18 mouse cellular contexts compared by ENCODE assay signal in the genomic region with DNA sequence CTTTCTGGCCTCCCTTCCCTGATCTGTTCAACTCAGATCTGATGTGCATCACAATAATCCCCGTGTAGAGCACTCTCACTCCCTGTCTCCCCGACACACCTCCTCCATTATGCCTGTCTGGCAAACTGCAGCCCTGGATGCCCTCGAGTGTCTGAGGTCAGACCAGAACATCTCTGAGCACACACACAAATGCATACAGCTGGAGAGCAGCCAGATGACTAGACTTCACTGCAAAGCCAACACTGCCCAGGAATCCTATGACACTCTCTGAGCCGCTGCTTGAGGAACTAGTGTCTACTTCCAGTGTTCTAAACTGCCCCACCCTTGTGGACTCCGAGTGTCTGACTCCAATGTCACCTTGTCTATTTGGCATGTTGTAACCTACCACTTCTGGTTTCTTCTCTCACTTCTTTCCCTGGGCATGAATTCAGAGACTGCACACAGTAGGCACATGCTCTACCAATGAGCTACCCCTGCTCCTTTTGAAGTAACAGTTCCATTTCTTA.
A peak's percentile ranks its signal among the peaks of the same experiment; 100 is the strongest.
DNase-seq lines count a peak whose midpoint lies in the region; ATAC-seq lines count a peak whose summit lies in the region.
"Had no signal": no experiment of that assay in that cellular context is flagged by ENCODE, and none has a peak within 500 bp of the region (broad histone marks: within the 10 kb centered on the region; RNA-seq: fewer than 3 reads in every experiment).

No protein-coding gene starts in this region.

- H3K9ac ChIP-seq in heart, embryonic 15.5 days = no peak overlapping the region
- H3K9ac ChIP-seq in lung, embryonic 15.5 days = no peak overlapping the region
- H3K9ac ChIP-seq: embryonic facial prominence, embryonic 12.5 days; hindbrain, embryonic 15.5 days had no signal

- H3K36me3 ChIP-seq in heart, embryonic 15.5 days = no peaks in the 10 kb centered on the region
- no peaks in the 10 kb centered on the region for H3K36me3 ChIP-seq in lung, embryonic 15.5 days
- H3K36me3 ChIP-seq: embryonic facial prominence, embryonic 12.5 days; hindbrain, embryonic 15.5 days had no signal

- WGBS in heart, embryonic 15.5 days = 43% methylated on average over 5 of the region's 5 CpGs
- 22% methylated on average over 5 of the region's 5 CpGs for WGBS in lung, embryonic 15.5 days

- H3K4me2 ChIP-seq in heart, embryonic 15.5 days = 0 out of 2 replicates have a peak overlapping the region, but pooled peaks have one; percentile 8
- no peak overlapping the region for H3K4me2 ChIP-seq in lung, embryonic 15.5 days
- H3K4me2 ChIP-seq: embryonic facial prominence, embryonic 12.5 days; hindbrain, embryonic 15.5 days had no signal

- H3K4me1 ChIP-seq in heart, embryonic 15.5 days (replicated peaks) = peaks cover 45% of the 10 kb centered on the region
- peaks cover 57% of the 10 kb centered on the region for H3K4me1 ChIP-seq in lung, embryonic 15.5 days

- no peaks in the 10 kb centered on the region for H3K27me3 ChIP-seq in heart, embryonic 15.5 days
- H3K27me3 ChIP-seq in lung, embryonic 15.5 days = no peaks in the 10 kb centered on the region
- H3K27me3 ChIP-seq: embryonic facial prominence, embryonic 12.5 days; hindbrain, embryonic 15.5 days had no signal

- no peak overlapping the region for H3K4me3 ChIP-seq in heart, embryonic 15.5 days
- H3K4me3 ChIP-seq in lung, embryonic 15.5 days = no peak overlapping the region
- H3K4me3 ChIP-seq: embryonic facial prominence, embryonic 12.5 days; hindbrain, embryonic 15.5 days had no signal

- H3K9me3 ChIP-seq in heart, embryonic 15.5 days (replicated peaks) = no peaks in the 10 kb centered on the region
- no peaks in the 10 kb centered on the region for H3K9me3 ChIP-seq in lung, embryonic 15.5 days
- H3K9me3 ChIP-seq: embryonic facial prominence, embryonic 12.5 days; hindbrain, embryonic 15.5 days had no signal

- ATAC-seq in heart, embryonic 15.5 days (replicated peaks; ENCODE audit: insufficient number of reproducible peaks, insufficient read depth, low FRiP score, low read depth) = peak; percentile 37
- ATAC-seq in lung, embryonic 15.5 days (ENCODE audit: borderline replicate concordance, extremely low read depth, low FRiP score, low TSS enrichment) = no peak
- ATAC-seq: forebrain, embryonic 16.5 days; intestine, postnatal 0 days had no signal

- no peak for DNase-seq in heart, adult 11 months
- DNase-seq in lung, postnatal 25 days (ENCODE audit: low spot score) = no peak
- DNase-seq in MN1 (ENCODE audit: low spot score) (peak; percentile 57), adipocyte (ENCODE audit: low spot score) (peak; percentile 21)
- no peak for DNase-seq in cerebellum, adult 11-12 months
- DNase-seq: adrenal gland, postnatal 10 days; cerebellum, adult 18-20 months; cerebellum, postnatal 36 days; liver; midbrain, embryonic 14.5 days; thymus, postnatal 4 days had no signal

- H3K27ac ChIP-seq in heart, embryonic 15.5 days = peak overlapping the region; percentile 56
- H3K27ac ChIP-seq in lung, embryonic 15.5 days = peak overlapping the region; percentile 56
- H3K27ac ChIP-seq: embryonic facial prominence, embryonic 12.5 days; hindbrain, embryonic 15.5 days; macrophage had no signal

Comparison
In these comparisons a context has a peak if more than half of its experiments do, and no peak if none do; other contexts are left out.
1. DNase-seq: peak in MN1 (single experiment) and adipocyte (single experiment); none in heart, adult 11 months (single experiment), lung, postnatal 25 days (single experiment) and cerebellum, adult 11-12 months (single experiment).